Mouse (Mus musculus) liver, adult 2 months (tissue): Measurements from ENCODE around the gene Cdkn2aipnl.

Experiments used
- CTCF ChIP-seq: fragments of 200-500 bp; IDR thresholded peaks from 2 replicates; pipeline ENCODE4 v1.5.1; 2011; ENCODE audit warnings: low read depth, low read length, control low read depth
- POLR2A ChIP-seq: fragments of 200-500 bp; IDR thresholded peaks from 2 replicates; pipeline ENCODE4 v1.6.1; 2011; ENCODE audit warnings: low read length, control low read depth; ENCODE audit not compliant: insufficient read depth; ENCODE audit errors: extremely low read depth

GRCm38 (mm10) chr11:51966651-51967050, 810 bp upstream of the Cdkn2aipnl start:
- TF ChIP-seq CTCF (no peak), POLR2A (no peak)
